Mouse (Mus musculus) G1E (cell line): ENCODE results near the gene Acadsb.

Source experiments
- CTCF ChIP-seq: IDR thresholded peaks from 2 replicates; pipeline ENCODE4 v1.5.1; 2012; ENCODE audit warnings: low read depth, low read length, inconsistent platforms, mixed read lengths
- GATA1 ChIP-seq: IDR thresholded peaks from 2 replicates; pipeline ENCODE4 v1.6.1; 2012; ENCODE audit warnings: borderline replicate concordance, low read length, inconsistent platforms, mixed read lengths
- GATA2 ChIP-seq: IDR thresholded peaks from 2 replicates; pipeline ENCODE4 v1.6.1; 2012; ENCODE audit warnings: low read depth, low read length, inconsistent platforms, borderline replicate concordance
- POLR2AphosphoS5 ChIP-seq: IDR thresholded peaks from 2 replicates; pipeline ENCODE4 v1.6.1; 2012; ENCODE audit warnings: low read depth, low read length, inconsistent platforms; ENCODE audit not compliant: insufficient replicate concordance
- TAL1 ChIP-seq: conservative IDR thresholded peaks from 2 replicates; pipeline ENCODE4 v1.6.1; 2012; ENCODE audit warnings: low read depth, low read length, inconsistent platforms, mixed read lengths

- TF ChIP-seq GATA1 (no peak), CTCF (no peak), TAL1 (no peak), POLR2AphosphoS5 (no peak), GATA2 (no peak)
Observed at GRCm38 (mm10) chr7:131467312-131467711, 56.9 kb downstream of the Acadsb start.
